Mouse (Mus musculus): ENCODE measurements around the gene Anapc15-ps.

- TF ChIP-seq CTCF (IDR thresholded peaks at IDR 0.05; ENCODE audit: extremely low read depth, insufficient read depth, insufficient read length, insufficient replicate concordance) (no peak), POLR2A (IDR thresholded peaks at IDR 0.05; ENCODE audit: low read depth, low read length) (no peak)
These were observed 3.4 kb downstream of the Anapc15-ps start for GRCm38 (mm10) chr10:95669872-95670271.

All from spleen, adult 2 months (tissue).